Mouse (Mus musculus) brown adipose tissue, adult 24 weeks (tissue): ENCODE results near the gene Coil. TPM values are rescaled to one million over a fixed set of nuclear protein-coding genes. Genes with fewer than 3 reads are reported as not detected.

Experiments
- H3K27ac ChIP-seq: fragments of 200-500 bp; replicated peaks from 2 replicates; pipeline ENCODE4 v1.5.1; 2012; ENCODE audit warnings: low read depth, mild to moderate bottlenecking, low read length
- H3K4me1 ChIP-seq: fragments of 200-500 bp; 2 replicates; pipeline ENCODE4 v1.6.1; 2012; ENCODE audit warnings: low read length, mixed read lengths; ENCODE audit not compliant: control insufficient read depth, insufficient read depth, insufficient read length
- H3K4me3 ChIP-seq: fragments of 200-500 bp; 2 replicates; pipeline ENCODE4 v1.5.1; 2012; ENCODE audit warnings: low read depth, mild to moderate bottlenecking, low read length, moderate library complexity; ENCODE audit not compliant: insufficient read depth
- polyA plus RNA-seq: library from polyadenylated mRNA; stranded (reverse); fragments of >200 nt; gene quantifications from 2 replicates; pipeline ENCODE4 v1.2.4, GENCODE M21; 2012; ENCODE audit not compliant: missing spikeins, insufficient read depth, insufficient read length

Gene Coil
- polyA plus RNA-seq, 1 experiment, result 2.4 TPM

- Histone ChIP-seq H3K4me3 (no peak overlapping the region), H3K4me1 (peaks cover 15% of the 10 kb centered on the region), H3K27ac (no peak overlapping the region)
Observed at GRCm38 (mm10) chr11:89006404-89006803, 36.4 kb downstream of the Coil start.

GRCm38 (mm10) chr11:89007582-89007981 is 37.5 kb downstream of the Coil start:
- Histone ChIP-seq H3K4me3 (no peak overlapping the region), H3K27ac (no peak overlapping the region), H3K4me1 (peaks cover 13% of the 10 kb centered on the region)

GRCm38 (mm10) chr11:89009066-89009465 is 39.0 kb downstream of the Coil start:
- no peak overlapping the region for H3K27ac ChIP-seq
- no peak overlapping the region for H3K4me3 ChIP-seq
- peaks cover 4% of the 10 kb centered on the region; the same call in 1 of the 2 replicates for H3K4me1 ChIP-seq

GRCm38 (mm10) chr11:89009496-89009895 is 39.4 kb downstream of the Coil start:
- Histone ChIP-seq H3K4me3 (no peak overlapping the region), H3K27ac (no peak overlapping the region), H3K4me1 (peaks cover 3% of the 10 kb centered on the region; the same call in 1 of the 2 replicates)

DNA sequence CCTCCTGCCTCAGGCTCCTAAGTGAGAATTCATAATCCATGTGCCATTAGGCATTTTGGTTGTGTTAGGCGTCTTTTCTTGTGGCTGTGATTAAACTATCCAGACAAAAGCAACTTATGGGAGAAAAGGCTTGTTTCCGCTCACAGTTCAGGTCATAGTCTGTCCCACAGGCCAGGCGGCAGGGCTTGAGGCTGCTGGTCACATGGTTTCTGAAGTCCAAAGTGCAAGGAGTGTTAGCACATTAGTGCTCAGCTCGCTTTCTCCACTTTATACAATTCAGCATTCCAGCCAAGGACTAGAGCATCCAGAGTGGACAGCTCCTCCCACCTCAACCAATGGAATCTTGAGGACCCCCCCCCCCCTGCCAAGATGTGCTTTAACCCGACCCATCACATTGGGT is 42.2 kb downstream of the Coil start:
- no peak overlapping the region for H3K4me3 ChIP-seq
- H3K4me1 ChIP-seq, result no peaks in the 10 kb centered on the region; the same call in 1 of the 2 replicates
- no peak overlapping the region for H3K27ac ChIP-seq

GRCm38 (mm10) chr11:89017514-89018182 is 47.6 kb downstream of the Coil start:
- no peak overlapping the region for H3K27ac ChIP-seq
- H3K4me1 ChIP-seq, result peaks cover 11% of the 10 kb centered on the region
- no peak overlapping the region for H3K4me3 ChIP-seq

GRCm38 (mm10) chr11:89020681-89021305 is 50.7 kb downstream of the Coil start:
- peaks cover 27% of the 10 kb centered on the region for H3K4me1 ChIP-seq
- H3K4me3 ChIP-seq, result no peak overlapping the region
- H3K27ac ChIP-seq, result 0 out of 2 replicates have a peak overlapping the region, but pooled peaks have one; percentile 4

GRCm38 (mm10) chr11:89021687-89022086 is 51.6 kb downstream of the Coil start:
- 0 out of 2 replicates have a peak overlapping the region, but pooled peaks have one; percentile 13 for H3K27ac ChIP-seq
- no peak overlapping the region for H3K4me3 ChIP-seq
- H3K4me1 ChIP-seq, result peaks cover 29% of the 10 kb centered on the region

GRCm38 (mm10) chr11:89022120-89022731 is 52.2 kb downstream of the Coil start:
- Histone ChIP-seq H3K4me3 (no peak overlapping the region), H3K4me1 (peaks cover 30% of the 10 kb centered on the region), H3K27ac (peak overlapping the region; percentile 23)

DNA sequence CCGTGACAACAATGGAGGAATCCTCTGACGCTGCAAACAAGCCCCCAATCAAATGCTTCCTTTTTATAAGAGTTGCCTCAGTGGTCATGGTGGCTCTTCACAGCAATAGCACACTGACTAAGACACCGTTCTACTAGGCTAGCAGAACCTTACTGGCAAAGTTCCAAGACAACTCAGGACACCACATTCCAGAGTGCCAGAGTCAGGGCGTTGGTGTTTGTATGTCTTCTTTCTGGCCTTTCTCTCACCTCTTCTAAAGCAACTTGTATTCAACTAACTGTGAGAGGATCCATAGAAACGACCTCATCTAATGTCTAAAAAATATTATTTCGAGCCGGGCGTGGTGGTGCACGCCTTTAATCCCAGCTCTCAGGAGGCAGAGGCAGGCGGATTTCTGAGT is 53.4 kb downstream of the Coil start:
- Histone ChIP-seq H3K4me1 (peaks cover 27% of the 10 kb centered on the region), H3K4me3 (no peak overlapping the region), H3K27ac (peak overlapping the region; percentile 12)

- Histone ChIP-seq H3K4me1 (peaks cover 32% of the 10 kb centered on the region), H3K27ac (peak overlapping the region; percentile 87), H3K4me3 (peak overlapping the region; percentile 14; the same call in 1 of the 2 replicates)
Observed at GRCm38 (mm10) chr11:89024181-89024881, 54.3 kb downstream of the Coil start.

GRCm38 (mm10) chr11:89025603-89026002 is 55.6 kb downstream of the Coil start:
- Histone ChIP-seq H3K27ac (peak overlapping the region; percentile 87), H3K4me1 (peaks cover 29% of the 10 kb centered on the region), H3K4me3 (no peak overlapping the region)

DNA sequence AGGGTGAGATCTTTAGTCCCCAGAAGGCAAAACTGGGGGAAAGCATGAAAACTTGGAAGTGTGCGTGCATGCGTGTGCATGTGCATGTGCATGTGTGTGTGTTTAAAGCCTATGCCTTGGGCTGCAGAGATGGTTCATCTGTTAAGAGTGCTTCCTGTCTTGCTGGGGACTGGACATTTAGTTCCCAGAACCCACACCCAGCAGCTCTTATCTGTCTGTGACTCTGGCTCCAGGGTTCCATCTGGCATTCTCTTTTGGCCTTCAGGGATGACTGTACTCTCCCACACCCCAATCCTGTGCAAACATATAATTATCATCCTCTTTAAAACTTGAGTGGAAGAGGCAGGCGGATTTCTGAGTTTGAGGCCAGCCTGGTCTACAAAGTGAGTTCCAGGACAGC is 56.1 kb downstream of the Coil start:
- Histone ChIP-seq H3K4me3 (no peak overlapping the region), H3K27ac (no peak overlapping the region), H3K4me1 (peaks cover 29% of the 10 kb centered on the region)

- Histone ChIP-seq H3K27ac (peak overlapping the region; percentile 83), H3K4me3 (peak overlapping the region; percentile 12; the same call in 1 of the 2 replicates), H3K4me1 (peaks cover 27% of the 10 kb centered on the region)
Observed at GRCm38 (mm10) chr11:89027955-89028361, 57.9 kb downstream of the Coil start.

- Histone ChIP-seq H3K27ac (peak overlapping the region; percentile 83), H3K4me1 (peaks cover 23% of the 10 kb centered on the region), H3K4me3 (no peak overlapping the region)
Observed at GRCm38 (mm10) chr11:89028871-89029405, 58.9 kb downstream of the Coil start.
